Mouse (Mus musculus) CD4-positive, CD25-positive, alpha-beta regulatory T cell, adult 4 months (primary cell): Measurements from ENCODE around the gene Ache. TPM values are rescaled to one million over a fixed set of nuclear protein-coding genes. Genes with fewer than 3 reads are reported as not detected.

Source experiments
- ATAC-seq: one replicate; pipeline ENCODE4 v1.8.0; 2017
- polyA plus RNA-seq, 2 experiments: library from polyadenylated mRNA; unstranded; fragments of 100-300 nt; shearing (Covaris generic); gene quantifications; one replicate each; pipeline ENCODE4 v1.2.1; 2017

The Ache gene
- polyA plus RNA-seq, 2 experiments from 2014 or later, result 0.16 TPM; not detected in 1

- no peak for ATAC-seq
Measured at GRCm38 (mm10) chr5:137295712-137296111, 8.4 kb downstream of the Ache start.

DNA sequence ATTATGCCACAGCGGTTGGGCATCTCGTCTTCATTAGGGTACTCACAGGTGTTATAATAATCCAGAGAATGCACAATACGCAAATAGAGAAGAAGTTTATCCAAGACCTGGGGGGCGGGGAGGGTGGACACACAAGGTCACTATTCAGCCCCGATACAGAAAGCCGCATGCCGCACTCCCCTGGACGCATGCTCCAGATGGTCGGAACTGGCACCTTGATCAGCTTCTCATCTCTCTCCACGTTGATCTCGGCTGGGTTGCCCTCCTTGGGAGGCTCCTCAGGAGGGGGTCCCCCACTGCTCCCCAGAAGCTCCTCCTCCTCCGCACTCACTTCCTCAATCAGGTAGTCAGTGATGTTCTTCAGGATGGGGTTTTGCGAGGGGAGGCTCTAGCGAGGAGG lies 9.8 kb downstream of the Ache start:
- ATAC-seq, result no peak

DNA sequence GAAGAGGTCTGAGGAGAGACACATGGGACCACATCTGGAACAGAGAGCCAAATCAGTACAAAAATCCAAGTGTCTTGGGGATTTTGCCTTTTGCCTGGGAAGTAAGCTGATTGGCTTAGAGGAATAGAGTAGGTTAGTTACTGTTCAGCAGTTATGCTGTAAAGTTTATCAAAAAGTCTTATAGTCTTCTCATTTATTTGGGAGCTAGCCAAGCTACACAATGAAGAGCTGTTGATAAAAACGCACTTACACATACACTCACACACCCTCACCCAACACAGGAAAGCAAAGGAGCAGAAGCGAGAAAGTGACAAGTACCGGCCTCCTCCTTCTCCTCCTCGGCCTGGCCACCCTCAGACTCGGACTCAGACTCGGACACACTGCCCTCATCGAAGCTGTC lies 11.9 kb downstream of the Ache start:
- no peak for ATAC-seq

- ATAC-seq, result no peak
Measured at GRCm38 (mm10) chr5:137301253-137301652, 13.9 kb downstream of the Ache start.

DNA sequence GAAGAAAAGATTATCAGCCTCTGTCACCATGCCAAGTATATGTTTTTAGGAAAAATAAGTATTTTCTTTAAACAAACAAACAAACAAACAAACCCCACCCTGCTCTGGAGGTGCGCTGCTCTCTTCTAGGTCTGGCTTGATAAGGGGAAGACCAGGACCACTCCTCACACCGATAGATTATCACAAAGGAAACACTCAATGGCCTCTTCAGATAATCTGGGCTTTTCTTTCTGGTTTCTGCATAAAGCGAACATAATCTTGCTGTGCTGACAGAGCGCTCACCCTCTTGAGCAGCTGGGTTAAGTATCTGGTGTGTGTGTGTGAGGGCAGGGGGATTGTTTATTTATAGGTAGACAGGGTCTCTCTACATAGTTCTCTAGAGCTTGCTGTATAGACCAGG lies 16.3 kb downstream of the Ache start:
- ATAC-seq, result no peak

- ATAC-seq, result no peak
Measured at GRCm38 (mm10) chr5:137304165-137304564, 16.8 kb downstream of the Ache start.

- no peak for ATAC-seq
Measured at GRCm38 (mm10) chr5:137304816-137305215, 17.5 kb downstream of the Ache start.

DNA sequence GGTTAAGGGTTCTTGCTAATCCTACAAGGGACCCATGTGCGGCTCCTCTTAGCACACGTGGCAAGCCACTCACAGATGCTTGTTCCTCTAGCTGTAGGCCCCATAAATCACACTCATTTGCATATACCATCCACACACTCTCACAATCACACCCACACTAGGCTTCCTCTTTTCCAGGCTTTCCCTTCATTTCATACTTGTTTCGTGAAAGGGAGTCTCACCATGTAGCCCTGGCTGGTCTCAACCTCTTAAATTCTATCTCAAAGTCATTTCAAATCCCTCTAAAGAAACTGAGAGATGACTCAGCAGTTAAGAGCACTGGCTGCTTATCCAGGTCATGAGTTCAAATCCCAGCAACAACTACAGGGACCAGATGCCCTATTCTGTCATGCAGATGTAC lies 18.5 kb downstream of the Ache start:
- no peak for ATAC-seq

DNA sequence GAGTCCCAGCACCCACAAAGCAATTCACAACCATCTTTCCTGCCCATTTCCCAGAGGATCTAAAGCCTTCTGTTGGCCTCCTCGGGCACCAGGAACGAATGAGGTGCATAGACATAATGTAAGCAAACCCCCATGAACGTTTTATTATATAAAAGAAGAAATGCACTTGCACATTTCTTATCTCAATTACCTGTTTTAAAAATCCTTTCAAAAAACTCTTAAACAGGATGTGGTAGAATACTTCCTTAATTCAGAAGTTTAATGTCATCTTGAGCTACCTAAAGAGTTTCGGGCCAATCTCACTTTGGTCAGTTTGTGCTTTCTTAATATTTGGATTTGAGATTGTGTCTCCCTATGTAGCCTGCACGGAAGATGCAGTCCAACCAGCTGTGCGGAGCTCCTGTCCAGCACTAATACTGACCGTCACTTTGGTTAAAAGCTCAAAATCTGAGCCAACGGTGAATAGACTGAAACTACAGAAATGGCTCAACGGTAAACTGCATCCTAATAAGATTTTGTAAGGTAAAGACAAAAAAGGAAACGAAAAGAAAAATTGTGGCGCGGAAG lies 19.2 kb downstream of the Ache start:
- peak; percentile 50 for ATAC-seq

DNA sequence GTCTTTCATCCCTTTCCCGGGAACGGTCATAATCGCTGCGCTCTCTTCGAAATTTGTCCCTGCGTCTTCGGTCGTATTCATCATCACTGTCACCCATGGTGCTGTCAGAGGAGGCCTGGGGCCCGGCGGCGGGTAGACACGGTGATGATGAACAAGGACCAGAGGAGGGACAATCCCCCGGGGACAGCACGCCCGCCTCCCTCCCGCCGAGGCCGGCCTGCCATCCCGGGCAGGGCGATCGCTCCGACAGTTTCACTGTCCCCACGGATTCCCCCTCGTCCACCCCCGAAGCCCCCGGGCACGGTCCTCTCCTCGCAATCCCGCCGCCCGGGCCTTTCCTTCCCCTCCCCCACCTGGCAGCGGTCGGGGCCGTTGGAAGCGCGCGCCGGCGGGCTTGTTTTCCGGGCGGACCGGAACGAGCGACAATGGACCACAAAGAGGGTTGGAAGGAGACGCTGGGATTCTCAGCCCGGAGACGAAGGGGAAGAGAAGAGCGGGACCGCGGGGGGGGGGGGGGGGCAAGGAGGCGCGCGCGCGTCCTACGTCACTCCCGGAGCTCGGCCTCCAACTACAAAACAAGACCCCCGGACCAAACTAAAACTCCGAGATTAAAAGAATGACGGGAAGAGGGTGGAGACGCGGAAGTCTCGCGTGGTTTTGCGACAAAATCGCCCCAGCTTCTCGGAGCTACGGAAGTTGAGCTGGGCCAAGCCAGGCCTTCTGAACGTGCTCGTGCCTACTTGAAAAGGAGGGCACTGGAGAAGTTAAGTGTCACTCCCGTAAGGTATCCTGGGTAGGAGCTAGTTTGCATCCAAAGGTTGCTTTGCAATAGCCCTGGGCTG lies 20.0 kb downstream of the Ache start, which contains the start of gene Srrt:
Gene Srrt (minus strand): TSS at position 604 of the 842 bp plus-strand sequence.
- ATAC-seq, result peak; percentile 88

DNA sequence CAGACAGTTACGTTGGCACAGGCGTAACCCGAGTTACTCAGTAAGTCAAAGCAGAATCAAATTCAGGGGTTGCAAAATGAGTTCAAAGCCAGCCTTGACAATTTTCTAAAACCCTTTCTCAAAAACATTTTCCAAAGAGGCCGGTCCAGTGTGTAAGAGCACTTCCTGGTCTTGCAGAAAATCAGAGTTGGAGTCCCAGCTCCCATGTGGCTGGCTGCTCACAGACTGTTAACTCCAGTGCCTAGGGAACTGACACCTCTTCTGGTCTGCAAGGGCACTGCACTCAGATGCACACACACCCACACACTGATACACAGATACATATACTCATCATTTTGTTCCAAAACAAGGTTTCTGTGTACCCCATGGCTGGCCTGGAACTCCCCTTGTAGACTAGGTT lies 21.0 kb downstream of the Ache start:
- no peak for ATAC-seq

DNA sequence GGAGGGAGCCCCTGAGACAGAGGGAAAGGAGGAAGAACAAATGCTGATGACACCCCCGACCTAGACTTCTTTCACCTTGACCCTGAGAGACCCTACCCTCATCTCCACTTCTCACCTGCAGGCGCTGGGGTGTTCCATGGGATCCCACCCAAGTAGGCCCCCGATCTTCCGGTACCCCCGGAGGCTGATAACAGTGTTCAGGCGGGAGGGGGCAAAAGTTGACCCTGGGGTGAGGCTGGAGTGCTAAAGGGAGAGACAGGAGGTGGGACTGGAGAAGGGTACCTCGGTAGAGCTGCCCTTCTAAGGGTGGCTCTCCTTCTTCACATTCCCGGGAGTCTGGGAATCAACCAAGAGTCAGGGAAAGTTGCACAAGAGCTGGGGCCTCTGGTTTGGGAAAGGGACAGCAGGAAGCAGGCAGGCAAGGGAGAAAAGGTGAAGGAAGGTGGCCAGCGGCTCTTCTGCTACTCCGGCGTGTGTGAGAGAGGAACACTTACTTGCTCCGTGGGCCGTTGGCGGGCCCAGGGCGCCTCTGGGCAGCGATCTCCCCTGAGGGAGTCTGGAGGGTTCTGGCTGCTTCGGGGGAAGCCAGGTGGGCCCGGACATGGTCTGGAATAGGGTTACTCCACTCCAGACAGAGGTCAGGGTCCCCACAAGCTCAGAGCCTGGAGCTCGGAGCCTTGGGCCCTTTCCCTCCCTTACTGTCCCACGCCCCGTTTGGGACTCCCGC lies 26.3 kb downstream of the Ache start:
- no peak for ATAC-seq

GRCm38 (mm10) chr5:137314193-137315083 lies 27.1 kb downstream of the Ache start, which contains the start of gene Trip6:
Trip6 (minus strand) TSS chr5:137314404.
- ATAC-seq, result no peak

DNA sequence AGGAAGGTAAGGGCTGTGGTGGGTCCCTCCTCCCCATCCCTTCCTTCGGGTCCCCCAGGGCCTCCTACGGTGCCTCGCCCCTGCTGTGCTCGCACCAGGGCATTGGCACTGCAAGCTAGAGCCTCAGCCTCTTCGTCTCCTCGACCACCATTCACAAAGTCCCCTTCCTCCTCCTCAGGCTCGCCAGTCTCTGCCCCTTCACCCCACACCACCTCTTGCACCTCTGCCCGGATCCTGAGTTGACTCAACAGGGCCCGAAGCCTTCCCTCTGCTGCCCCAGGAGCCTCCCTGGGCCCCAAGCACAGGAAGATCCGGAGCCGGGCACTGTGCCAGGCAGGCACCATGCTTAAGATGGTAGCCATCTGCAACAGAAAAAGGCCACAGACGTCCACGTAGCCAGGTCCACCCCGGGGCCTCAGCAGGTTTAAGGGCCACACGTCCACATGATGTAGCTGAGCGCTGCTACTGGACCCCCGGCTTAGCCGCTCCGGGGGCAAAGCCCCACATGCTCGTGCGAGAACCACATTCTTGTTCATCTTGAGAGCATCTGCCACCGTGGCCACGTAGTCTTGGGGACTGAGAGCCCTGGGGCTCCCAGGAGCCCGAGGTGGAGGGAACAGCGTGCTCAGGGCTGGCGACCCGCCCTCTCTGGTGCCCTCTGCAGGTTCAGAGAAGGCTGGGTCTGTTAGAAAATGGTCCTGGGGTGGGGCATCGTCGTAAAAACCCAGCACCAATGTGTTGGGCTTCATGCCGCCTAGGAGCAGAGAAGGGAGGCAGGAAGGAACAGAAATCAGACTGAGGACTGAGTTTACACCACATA lies 28.0 kb downstream of the Ache start:
- ATAC-seq, result no peak

- no peak for ATAC-seq
Measured at GRCm38 (mm10) chr5:137317361-137317760, 30.0 kb downstream of the Ache start.

DNA sequence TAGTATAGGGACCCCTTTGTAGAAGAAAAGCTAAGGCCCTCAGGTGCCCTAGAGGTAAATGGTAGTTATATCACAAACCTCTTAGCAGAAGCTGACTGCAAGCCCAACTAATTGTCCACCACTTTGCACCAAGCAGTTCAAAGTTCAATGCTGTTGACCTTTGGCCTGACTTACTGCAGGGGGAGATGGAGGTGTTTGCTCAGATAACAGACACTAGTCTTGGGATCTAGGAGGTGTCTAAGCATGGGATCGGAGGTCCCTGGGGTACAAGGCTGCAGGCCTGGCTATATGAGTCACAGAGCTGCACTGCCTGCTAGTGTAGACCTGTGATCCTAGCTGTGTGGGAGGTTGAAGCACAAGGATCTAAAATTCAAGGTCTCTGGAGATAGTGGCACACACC lies 31.3 kb downstream of the Ache start:
- ATAC-seq, result no peak

DNA sequence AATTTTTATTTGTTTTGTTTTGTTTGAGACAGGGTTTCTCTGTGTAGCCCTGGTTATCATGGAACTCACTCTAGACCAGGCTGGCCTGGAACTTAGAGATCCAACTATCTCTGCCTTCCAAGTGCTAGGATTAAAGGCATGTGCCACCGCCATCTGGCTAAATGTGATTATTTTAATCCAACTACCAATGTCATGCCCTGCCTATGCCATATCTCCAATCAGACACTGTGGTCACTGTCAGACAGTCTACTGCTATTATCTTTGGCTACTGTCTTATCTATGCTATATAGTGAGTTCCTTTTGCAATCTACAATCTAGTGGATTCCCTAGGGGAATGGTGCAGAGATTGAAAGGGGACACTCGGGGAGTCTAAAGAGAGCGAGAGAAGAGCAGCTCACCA lies 33.7 kb downstream of the Ache start:
- no peak for ATAC-seq

- no peak for ATAC-seq
Measured at GRCm38 (mm10) chr5:137330910-137331309, 43.6 kb downstream of the Ache start.

DNA sequence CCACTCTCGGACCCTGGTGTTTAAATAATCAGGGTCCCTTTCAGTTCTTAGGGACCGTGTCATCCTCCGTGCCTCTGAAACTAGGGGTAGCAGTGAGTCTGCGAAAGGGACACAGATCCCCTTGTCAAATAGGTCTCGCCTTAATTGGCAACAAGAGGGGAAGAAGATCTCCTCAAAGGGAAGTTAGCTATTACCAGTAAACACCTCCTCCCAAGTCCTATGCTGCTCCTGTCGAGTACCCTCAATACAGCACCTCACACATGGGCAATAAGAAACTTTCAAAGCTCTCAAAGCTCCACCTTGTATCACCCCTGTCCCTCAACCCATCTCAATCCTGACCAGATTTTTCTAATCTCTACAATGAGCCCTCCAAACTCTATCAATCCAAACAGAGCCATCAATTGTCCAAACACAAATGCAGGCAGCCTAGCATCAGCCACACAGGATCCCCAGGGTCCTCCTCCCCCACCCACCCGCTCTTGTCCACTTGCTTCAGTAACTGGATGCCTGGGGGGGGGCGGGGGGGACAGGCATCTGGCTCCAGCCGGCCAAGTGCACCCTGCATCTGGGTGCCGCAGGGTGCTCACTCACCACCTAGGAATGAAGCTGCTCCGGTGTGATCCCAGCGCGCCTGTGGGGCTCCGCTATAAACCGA lies 45.7 kb downstream of the Ache start:
- no peak for ATAC-seq

DNA sequence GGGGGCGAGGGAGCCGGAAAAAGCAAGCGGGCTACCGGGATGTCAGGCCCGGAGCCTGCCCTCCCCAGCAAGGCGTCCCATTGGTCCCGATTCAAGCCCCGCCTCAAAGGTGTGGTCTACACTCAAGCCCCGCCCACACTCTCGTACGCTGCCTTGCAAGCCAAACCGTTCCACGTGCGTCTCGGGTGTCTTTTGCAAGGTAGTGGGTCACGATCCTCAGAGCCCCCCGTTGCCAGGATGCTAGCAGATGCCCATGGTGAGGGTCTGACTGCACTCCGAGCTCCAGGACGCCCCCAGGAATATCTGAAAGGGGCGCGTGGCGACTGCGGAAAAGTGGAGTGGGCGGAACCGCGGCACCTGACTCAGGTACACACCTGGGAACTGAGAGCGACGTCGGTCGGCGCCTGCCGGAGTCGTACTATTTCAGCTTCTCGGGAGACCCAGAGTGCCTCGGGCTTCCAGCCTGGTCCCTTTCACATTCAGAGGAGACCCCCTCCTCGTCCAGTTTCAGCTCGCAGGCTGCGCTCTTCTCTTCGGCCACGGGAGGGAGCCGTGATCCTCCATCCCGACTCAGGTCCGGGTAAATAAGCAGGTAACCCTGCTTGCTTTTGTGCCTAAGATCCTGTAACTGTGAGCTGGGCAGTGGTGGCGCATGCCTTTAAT lies 46.3 kb downstream of the Ache start, which contains the start of gene Slc12a9:
Gene Slc12a9 (minus strand): TSS at position 86 of the 663 bp plus-strand sequence.
- peak; percentile 97 for ATAC-seq
